Mouse (Mus musculus): Measurements from ENCODE around the gene Trappc10. TPM values are rescaled to one million over a fixed set of nuclear protein-coding genes. Genes with fewer than 3 reads are reported as not detected.

Trappc10 gene
- polyA plus RNA-seq, 2 experiments = 19.0 to 32.4 TPM

DNA sequence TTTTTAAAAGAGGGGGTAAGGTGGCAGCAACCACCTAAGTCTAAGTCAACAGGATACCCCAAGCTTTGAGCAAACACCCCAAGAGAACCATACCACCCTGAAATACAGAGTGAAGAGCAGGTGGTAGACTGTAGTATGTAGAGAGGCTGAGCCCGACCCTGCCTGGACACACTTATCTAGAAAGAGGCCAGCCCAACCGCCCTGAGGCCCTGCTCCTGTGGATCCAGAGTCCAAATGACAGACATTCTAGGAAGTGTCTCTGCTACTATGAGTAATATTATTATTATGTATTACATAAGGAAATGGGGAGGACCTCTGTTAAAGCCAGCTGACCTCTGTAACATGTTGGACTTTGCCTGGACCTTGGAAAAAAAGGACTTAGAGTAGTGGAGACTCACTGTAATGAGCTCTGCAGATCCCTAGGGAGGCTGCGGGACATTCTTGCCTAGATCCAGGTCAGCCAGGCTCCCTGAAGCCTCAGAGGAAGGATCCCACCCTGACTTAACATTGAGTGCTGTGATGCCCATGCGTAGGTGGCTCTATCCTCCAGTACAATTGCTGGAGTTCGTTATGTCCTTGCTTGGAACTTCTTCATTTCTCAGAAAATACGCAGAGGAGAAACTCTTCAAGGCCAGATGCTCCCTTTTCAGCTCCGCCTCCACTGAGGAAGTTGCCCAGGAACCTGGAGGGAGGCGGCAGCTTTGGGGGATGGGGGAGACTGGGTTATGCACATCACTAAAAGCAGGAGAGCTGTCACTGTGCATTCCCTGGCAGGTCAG, 100.5 kb downstream of the Trappc10 start:
- Histone ChIP-seq H3K4me3 (replicated peaks; ENCODE audit: low read length) (no peak overlapping the region), H3K27me3 (ENCODE audit: control insufficient read depth, insufficient read depth, low read length) (no peaks in the 10 kb centered on the region), H3K4me2 (replicated peaks; ENCODE audit: low read depth, low read length, severe bottlenecking) (no peak overlapping the region), H3K9me3 (ENCODE audit: control insufficient read depth, low read length) (no peaks in the 10 kb centered on the region), H3K36me3 (ENCODE audit: control insufficient read depth, insufficient read depth, low read length) (no peaks in the 10 kb centered on the region), H3K27ac (replicated peaks; ENCODE audit: low read depth, low read length) (no peak overlapping the region), H3K4me1 (ENCODE audit: control insufficient read depth, insufficient read depth, low read length) (peaks cover 9% of the 10 kb centered on the region; the same call in 1 of the 2 replicates), H3K9ac (ENCODE audit: low read depth, low read length, severe bottlenecking) (no peak overlapping the region)
- no peak for DNase-seq (ENCODE audit: low spot score)
- WGBS = 46% methylated on average over 8 of the region's 8 CpGs
- no peak for TF ChIP-seq POLR2A (IDR thresholded peaks at IDR 0.05; ENCODE audit: borderline replicate concordance, extremely low read depth, insufficient read depth, insufficient read length)
- ATAC-seq (ENCODE audit: low FRiP score, low read depth) = no peak

GRCm38 (mm10) chr10:78140843-78141242, 103.6 kb downstream of the Trappc10 start:
- DNase-seq (ENCODE audit: low spot score) = no peak
- TF ChIP-seq POLR2A (IDR thresholded peaks at IDR 0.05; ENCODE audit: borderline replicate concordance, extremely low read depth, insufficient read depth, insufficient read length) = no peak

DNA sequence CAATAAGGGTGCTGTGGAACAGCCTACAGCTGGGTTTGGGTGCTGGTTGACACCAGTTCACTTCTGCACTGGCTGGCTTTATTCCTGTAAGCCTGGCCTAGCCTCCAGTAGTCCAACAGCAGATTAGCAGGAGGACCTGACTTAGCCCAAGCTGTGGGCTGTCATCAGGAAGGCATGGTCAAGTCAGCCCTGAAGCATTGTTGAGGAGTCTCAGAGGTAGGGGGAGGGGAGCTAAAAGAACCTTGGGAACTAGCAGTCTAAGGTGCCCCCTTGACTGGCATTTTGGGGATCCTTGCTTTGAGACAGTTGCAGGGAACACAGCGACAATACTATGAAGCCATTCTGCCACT, 104.2 kb downstream of the Trappc10 start:
- TF ChIP-seq POLR2A (IDR thresholded peaks at IDR 0.05; ENCODE audit: borderline replicate concordance, extremely low read depth, insufficient read depth, insufficient read length) = no peak

More at GRCm38 (mm10) chr10:78140843-78141242, 103.6 kb downstream of the Trappc10 start:
- Histone ChIP-seq H3K4me2 (replicated peaks; ENCODE audit: low read depth, low read length, severe bottlenecking) (no peak overlapping the region), H3K27me3 (ENCODE audit: control insufficient read depth, insufficient read depth, low read length) (no peaks in the 10 kb centered on the region), H3K4me3 (replicated peaks; ENCODE audit: low read length) (no peak overlapping the region), H3K4me1 (ENCODE audit: control insufficient read depth, insufficient read depth, low read length) (peaks cover 11% of the 10 kb centered on the region; the same call in 1 of the 2 replicates), H3K9ac (ENCODE audit: low read depth, low read length, severe bottlenecking) (no peak overlapping the region), H3K27ac (replicated peaks; ENCODE audit: low read depth, low read length) (no peak overlapping the region), H3K36me3 (ENCODE audit: control insufficient read depth, insufficient read depth, low read length) (no peaks in the 10 kb centered on the region), H3K9me3 (ENCODE audit: control insufficient read depth, low read length) (no peaks in the 10 kb centered on the region)
- 72% methylated on average over 3 of the region's 3 CpGs for WGBS
- ATAC-seq (ENCODE audit: low FRiP score, low read depth) = no peak

GRCm38 (mm10) chr10:78139572-78140250, 104.7 kb downstream of the Trappc10 start:
- peak overlapping the region; percentile 77 for H3K27ac ChIP-seq (replicated peaks; ENCODE audit: low read depth, low read length)
- H3K4me2 ChIP-seq (replicated peaks; ENCODE audit: low read depth, low read length, severe bottlenecking) = no peak overlapping the region
- H3K9me3 ChIP-seq (ENCODE audit: control insufficient read depth, low read length) = no peaks in the 10 kb centered on the region
- H3K36me3 ChIP-seq (ENCODE audit: control insufficient read depth, insufficient read depth, low read length) = no peaks in the 10 kb centered on the region
- ATAC-seq (ENCODE audit: low FRiP score, low read depth) (no peak), DNase-seq (ENCODE audit: low spot score) (no peak)
- TF ChIP-seq POLR2A (IDR thresholded peaks at IDR 0.05; ENCODE audit: borderline replicate concordance, extremely low read depth, insufficient read depth, insufficient read length) = no peak
- H3K9ac ChIP-seq (ENCODE audit: low read depth, low read length, severe bottlenecking) = no peak overlapping the region; the same call in 1 of the 2 replicates
- 68% methylated on average over 11 of the region's 11 CpGs for WGBS
- H3K4me3 ChIP-seq (replicated peaks; ENCODE audit: low read length) = no peak overlapping the region
- peaks cover 19% of the 10 kb centered on the region for H3K4me1 ChIP-seq (ENCODE audit: control insufficient read depth, insufficient read depth, low read length)
- no peaks in the 10 kb centered on the region for H3K27me3 ChIP-seq (ENCODE audit: control insufficient read depth, insufficient read depth, low read length)

More for the DNA sequence above, 104.2 kb downstream of the Trappc10 start:
- no peaks in the 10 kb centered on the region for H3K27me3 ChIP-seq (ENCODE audit: control insufficient read depth, insufficient read depth, low read length)
- no peaks in the 10 kb centered on the region for H3K36me3 ChIP-seq (ENCODE audit: control insufficient read depth, insufficient read depth, low read length)
- DNase-seq (ENCODE audit: low spot score) (no peak), ATAC-seq (ENCODE audit: low FRiP score, low read depth) (no peak)
- H3K4me1 ChIP-seq (ENCODE audit: control insufficient read depth, insufficient read depth, low read length) = peaks cover 14% of the 10 kb centered on the region; the same call in 1 of the 2 replicates
- no peak overlapping the region for H3K27ac ChIP-seq (replicated peaks; ENCODE audit: low read depth, low read length)
- H3K4me2 ChIP-seq (replicated peaks; ENCODE audit: low read depth, low read length, severe bottlenecking) = no peak overlapping the region
- H3K4me3 ChIP-seq (replicated peaks; ENCODE audit: low read length) = no peak overlapping the region
- WGBS = 82% methylated on average over 1 of the region's 1 CpGs
- no peaks in the 10 kb centered on the region for H3K9me3 ChIP-seq (ENCODE audit: control insufficient read depth, low read length)
- no peak overlapping the region for H3K9ac ChIP-seq (ENCODE audit: low read depth, low read length, severe bottlenecking)

DNA sequence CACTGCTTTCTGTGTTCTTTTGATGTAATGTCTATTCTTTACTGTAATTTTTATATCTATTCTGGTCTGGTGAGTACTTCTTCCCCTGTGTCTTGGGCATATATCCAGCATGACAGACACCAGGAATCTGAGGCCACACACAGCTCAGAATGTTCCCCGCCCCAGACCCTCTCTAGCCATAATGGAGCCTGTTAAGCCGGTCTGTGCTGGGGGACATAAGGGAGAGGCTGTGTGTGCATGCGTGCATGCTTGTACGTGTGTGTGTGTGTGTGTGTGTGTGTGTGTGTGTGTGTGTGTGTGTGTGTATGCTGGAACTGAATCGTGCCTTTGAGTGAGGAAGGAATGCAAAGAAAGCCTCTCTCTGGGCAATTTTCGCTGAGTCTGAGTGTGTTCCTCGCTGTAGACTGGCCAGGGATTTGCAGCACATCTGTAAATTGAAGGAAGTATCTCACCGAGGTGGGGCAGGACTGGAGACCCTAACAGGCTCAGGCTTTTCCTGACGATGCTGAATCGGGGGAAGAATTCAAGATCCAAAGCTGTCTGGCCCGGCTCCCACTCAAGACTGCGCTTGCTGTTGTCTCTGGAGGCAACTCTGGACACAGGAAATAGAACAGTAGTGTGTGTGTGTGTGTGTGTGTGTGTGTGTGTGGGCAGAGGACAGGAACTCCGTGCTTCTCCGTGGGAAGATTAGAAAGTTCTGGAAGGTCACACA, 105.5 kb downstream of the Trappc10 start:
- peak; percentile 72 for DNase-seq (ENCODE audit: low spot score)
- Histone ChIP-seq H3K36me3 (ENCODE audit: control insufficient read depth, insufficient read depth, low read length) (no peaks in the 10 kb centered on the region), H3K4me3 (replicated peaks; ENCODE audit: low read length) (no peak overlapping the region), H3K4me2 (replicated peaks; ENCODE audit: low read depth, low read length, severe bottlenecking) (no peak overlapping the region; the same call in 1 of the 2 replicates), H3K27me3 (ENCODE audit: control insufficient read depth, insufficient read depth, low read length) (no peaks in the 10 kb centered on the region), H3K9me3 (ENCODE audit: control insufficient read depth, low read length) (no peaks in the 10 kb centered on the region), H3K4me1 (ENCODE audit: control insufficient read depth, insufficient read depth, low read length) (peaks cover 23% of the 10 kb centered on the region), H3K27ac (replicated peaks; ENCODE audit: low read depth, low read length) (peak overlapping the region; percentile 77), H3K9ac (ENCODE audit: low read depth, low read length, severe bottlenecking) (peak overlapping the region; percentile 12; the same call in 1 of the 2 replicates)
- ATAC-seq (ENCODE audit: low FRiP score, low read depth) = peak; percentile 82
- WGBS = 26% methylated on average over 14 of the region's 14 CpGs
- TF ChIP-seq POLR2A (IDR thresholded peaks at IDR 0.05; ENCODE audit: borderline replicate concordance, extremely low read depth, insufficient read depth, insufficient read length) = no peak

Measured in limb, embryonic 14.5 days (tissue).